Mouse (Mus musculus) lung, adult 2 months (tissue): ENCODE measurements around the gene Shq1.

Source experiments
- CTCF ChIP-seq: fragments of 200-500 bp; IDR thresholded peaks from 2 replicates; pipeline ENCODE4 v1.5.1; 2011; ENCODE audit warnings: mild to moderate bottlenecking, low read length, control low read depth; ENCODE audit not compliant: insufficient read depth
- POLR2A ChIP-seq: fragments of 200-500 bp; IDR thresholded peaks from 2 replicates; pipeline ENCODE4 v1.6.1; 2011; ENCODE audit warnings: low read depth, mild to moderate bottlenecking, control low read depth, low read length, borderline replicate concordance; ENCODE audit errors: extremely low read depth

DNA sequence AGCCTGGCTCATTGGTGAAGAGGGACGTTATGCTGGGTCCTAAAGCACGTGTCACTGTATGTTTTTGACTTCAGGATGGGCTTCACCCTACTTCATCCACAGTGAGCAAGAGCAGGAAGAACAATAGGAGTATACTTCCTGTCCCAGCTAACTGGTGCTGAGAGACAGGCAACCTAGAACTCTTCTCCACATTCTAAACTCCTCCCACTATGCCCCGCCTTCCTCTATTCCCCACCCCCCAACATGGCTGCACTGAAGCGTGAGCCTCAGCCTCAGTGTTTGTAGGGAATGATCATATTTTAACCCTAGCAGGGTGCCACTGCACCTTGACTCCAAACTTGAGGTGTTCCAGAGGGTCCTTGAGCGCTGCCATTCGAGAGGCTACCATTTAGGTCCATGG, 143.8 kb downstream of the Shq1 start:
- TF ChIP-seq CTCF: no peak
- TF ChIP-seq POLR2A: no peak
